Mouse (Mus musculus) erythroblast, embryonic 14.5 days (primary cell): Measurements from ENCODE around the gene Napsa.

Experiments used
- GATA1 ChIP-seq: IDR thresholded peaks from 2 replicates; pipeline ENCODE4 v1.6.1; 2012; ENCODE audit warnings: low read length, inconsistent platforms, mixed read lengths
- TAL1 ChIP-seq: IDR thresholded peaks from 3 replicates; pipeline ENCODE4 v1.6.1; 2012; ENCODE audit warnings: low read length, inconsistent platforms, mixed read lengths

GRCm38 (mm10) chr7:44623714-44624542 is 51.7 kb downstream of the Napsa start:
- no peak for TF ChIP-seq GATA1
- TF ChIP-seq TAL1, result no peak
